Mouse (Mus musculus) hindbrain, embryonic 12.5 days (tissue): ENCODE results near the gene Uvrag. TPM values are rescaled to one million over a fixed set of nuclear protein-coding genes. Genes with fewer than 3 reads are reported as not detected.

Experiments
- ATAC-seq: fragments of 200-750 bp; cut with Nextera tagmentation; 2 replicates; pipeline ENCODE4 v1.8.0; 2017; ENCODE audit warnings: moderate TSS enrichment; ENCODE audit not compliant: low FRiP score
- H3K27ac ChIP-seq: fragments of 300-500 bp; sonication (generic); 2 replicates; pipeline ENCODE4 v1.5.1; 2016; ENCODE audit warnings: mild to moderate bottlenecking
- H3K27me3 ChIP-seq: fragments of 300-500 bp; sonication (generic); 2 replicates; pipeline ENCODE4 v1.6.1; 2016; ENCODE audit warnings: mild to moderate bottlenecking
- H3K36me3 ChIP-seq: fragments of 300-500 bp; sonication (generic); 2 replicates; pipeline ENCODE4 v1.6.1; 2016; ENCODE audit warnings: mild to moderate bottlenecking
- H3K4me1 ChIP-seq: fragments of 300-500 bp; sonication (generic); 2 replicates; pipeline ENCODE4 v1.6.1; 2016
- H3K4me2 ChIP-seq: fragments of 300-500 bp; sonication (generic); replicated peaks from 2 replicates; pipeline ENCODE4 v1.6.1; 2016; ENCODE audit warnings: mild to moderate bottlenecking
- H3K4me3 ChIP-seq: fragments of 300-500 bp; sonication (generic); 2 replicates; pipeline ENCODE4 v1.5.1; 2016; ENCODE audit warnings: mild to moderate bottlenecking
- H3K9ac ChIP-seq: fragments of 300-500 bp; sonication (generic); 2 replicates; pipeline ENCODE4 v1.6.1; 2016; ENCODE audit warnings: mild to moderate bottlenecking, moderate library complexity
- H3K9me3 ChIP-seq: fragments of 300-500 bp; sonication (generic); replicated peaks from 2 replicates; pipeline ENCODE4 v1.6.1; 2016; ENCODE audit warnings: mild to moderate bottlenecking
- WGBS: fragments of 180-500 bp; shearing (Covaris S2); methylation state at CpG from one replicate; pipeline ENCODE4 v1.1.7; 2016; 5-methylcytosine and 5-hydroxymethylcytosine counted together
- polyA plus RNA-seq: library from polyadenylated mRNA; unstranded; fragments of >200 nt; fragmentation: Nextera tagmentation; extraction: Ambion mirVana; gene quantifications from 2 replicates; pipeline ENCODE4 v1.2.1, GENCODE M21; 2016

Gene Uvrag
- polyA plus RNA-seq = 16.6 and 17.7 TPM in 2 replicates

DNA sequence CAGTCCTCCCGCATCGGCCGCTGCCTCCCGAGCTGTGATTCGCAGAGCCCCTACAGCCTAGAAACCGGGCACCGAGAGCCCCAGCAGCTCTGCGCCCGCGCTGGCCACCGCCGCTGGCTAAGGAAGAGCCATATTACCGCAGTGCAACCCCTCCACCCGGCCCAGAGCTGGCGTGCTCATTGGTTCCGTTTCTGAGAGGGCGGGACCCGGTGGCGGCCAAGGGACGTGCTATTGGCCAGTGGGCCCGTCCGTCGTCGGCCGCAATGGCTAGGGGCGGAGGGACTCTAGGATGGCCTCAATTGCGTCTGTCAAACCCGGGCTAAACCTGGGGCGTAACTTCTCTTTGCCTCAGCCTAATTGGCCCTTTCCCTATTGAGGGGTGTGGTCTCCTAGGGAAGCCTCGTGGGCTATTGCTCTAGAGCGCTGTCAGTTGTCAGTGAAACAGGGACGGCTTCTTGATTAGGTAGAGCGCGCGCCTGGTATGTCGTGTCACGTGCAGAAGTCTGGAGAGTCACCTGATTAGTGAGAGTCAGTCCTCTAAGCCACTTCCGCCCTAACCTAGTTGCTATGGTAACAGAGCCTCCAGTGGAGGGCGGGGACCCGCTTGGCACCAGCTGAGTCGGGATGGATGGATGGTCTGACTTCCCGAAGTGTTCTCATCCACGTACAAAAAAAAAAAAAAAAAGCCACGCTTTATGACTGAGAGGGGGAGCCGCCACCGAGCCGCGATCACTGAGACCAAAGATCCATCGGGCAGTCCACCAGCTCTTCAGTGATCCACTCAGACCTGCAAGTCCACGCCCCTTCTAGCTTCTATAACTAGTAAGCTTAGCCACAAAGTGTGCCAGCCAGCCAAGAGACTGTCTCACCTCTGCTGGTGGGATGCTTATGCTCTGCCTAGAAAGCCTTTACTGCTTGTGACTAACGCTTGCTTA lies at the start of gene Uvrag:
Gene Uvrag (minus strand): TSS at position 158 of the 935 bp plus-strand sequence.
- H3K9ac ChIP-seq = peak within 1 kb of the TSS; percentile 90
- no peaks in the 10 kb centered on the region for H3K9me3 ChIP-seq
- H3K4me2 ChIP-seq = peak within 1 kb of the TSS; percentile 66
- no peaks in the 10 kb centered on the region; the same call in 1 of the 2 replicates for H3K27me3 ChIP-seq
- WGBS = under 1% methylated on average over 51 of the region's 51 CpGs
- peak; percentile 99 for ATAC-seq
- H3K36me3 ChIP-seq = no peaks in the 10 kb centered on the region
- peak within 1 kb of the TSS; percentile 91 for H3K27ac ChIP-seq
- H3K4me3 ChIP-seq = peak within 1 kb of the TSS; percentile 90
- H3K4me1 ChIP-seq = peaks cover 23% of the 10 kb centered on the region

DNA sequence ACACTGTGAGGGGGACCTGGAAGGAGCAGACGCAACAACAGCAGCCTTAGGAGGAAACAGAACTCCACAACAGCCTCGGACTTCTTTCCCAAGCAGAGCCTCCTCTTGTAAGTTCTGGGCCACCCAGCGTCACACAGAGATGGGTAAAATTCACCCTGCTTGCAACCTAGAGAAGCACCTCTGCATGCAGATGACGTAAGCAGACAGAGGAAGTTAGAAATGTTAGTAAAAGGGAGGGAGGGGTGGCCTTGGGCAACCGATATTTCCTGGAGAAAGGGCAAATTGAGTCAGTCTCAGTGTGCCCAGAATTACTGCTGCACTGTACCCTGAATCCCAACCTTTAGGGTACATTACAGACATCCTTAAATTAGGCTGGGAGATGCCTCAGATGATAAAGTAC lies 48.9 kb upstream of the Uvrag start:
- ATAC-seq = no peak
- Histone ChIP-seq H3K4me3 (no peak overlapping the region), H3K9ac (no peak overlapping the region), H3K27ac (no peak overlapping the region), H3K4me1 (no peaks in the 10 kb centered on the region), H3K27me3 (0 out of 2 replicates have a peak, but pooled peaks cover 4% of the 10 kb centered on the region), H3K36me3 (no peaks in the 10 kb centered on the region), H3K9me3 (no peaks in the 10 kb centered on the region), H3K4me2 (no peak overlapping the region)
- WGBS = 78% methylated on average over 5 of the region's 5 CpGs

DNA sequence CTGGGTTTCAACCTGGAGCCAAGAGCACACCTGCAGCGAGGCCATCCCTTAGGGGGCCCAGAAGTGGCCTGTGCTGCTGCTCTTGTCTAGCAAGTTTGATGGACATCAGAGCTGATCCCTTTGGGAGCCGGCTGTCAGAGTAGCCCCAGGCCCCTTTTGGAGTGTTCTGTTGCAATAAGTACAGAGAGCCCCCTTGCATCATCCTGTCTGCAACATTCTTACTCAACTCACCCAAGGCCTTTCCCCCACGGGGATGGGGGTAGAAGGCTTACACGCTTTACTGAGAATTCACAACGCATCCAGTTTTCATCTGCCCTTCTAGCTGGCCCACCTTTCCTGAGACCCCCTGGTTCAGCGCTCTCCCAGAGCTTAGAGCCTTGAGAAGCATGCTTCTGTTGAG lies 47.7 kb upstream of the Uvrag start:
- no peak overlapping the region for H3K9ac ChIP-seq
- H3K27ac ChIP-seq = no peak overlapping the region
- H3K4me2 ChIP-seq = no peak overlapping the region
- H3K4me3 ChIP-seq = no peak overlapping the region
- no peak for ATAC-seq
- peaks cover 14% of the 10 kb centered on the region for H3K27me3 ChIP-seq
- H3K36me3 ChIP-seq = no peaks in the 10 kb centered on the region
- H3K4me1 ChIP-seq = no peaks in the 10 kb centered on the region
- WGBS = 81% methylated on average over 6 of the region's 6 CpGs
- H3K9me3 ChIP-seq = no peaks in the 10 kb centered on the region

DNA sequence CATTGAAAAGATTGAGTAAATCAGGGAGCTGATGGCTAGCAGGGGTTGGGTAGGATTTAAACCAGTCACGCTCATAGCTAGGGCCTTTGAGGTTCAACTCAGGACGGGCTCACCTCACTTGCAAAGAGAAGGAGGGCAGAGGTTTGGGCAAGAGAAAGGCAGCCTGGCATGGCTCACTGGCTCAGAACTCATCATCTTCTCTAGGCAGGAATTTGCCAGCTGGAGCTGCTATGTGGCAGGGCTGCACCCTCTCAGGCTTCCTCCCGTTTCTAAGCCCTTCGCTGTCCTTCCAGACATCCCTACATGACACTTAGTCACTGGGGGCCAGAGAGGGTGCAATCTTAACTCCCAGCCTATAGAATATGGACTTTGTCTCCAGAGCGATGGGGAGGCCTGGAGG lies 46.5 kb upstream of the Uvrag start:
- no peak overlapping the region for H3K27ac ChIP-seq
- H3K4me3 ChIP-seq = no peak overlapping the region
- no peak for ATAC-seq
- H3K4me1 ChIP-seq = peaks cover 5% of the 10 kb centered on the region; the same call in 1 of the 2 replicates
- no peak overlapping the region for H3K4me2 ChIP-seq
- no peak overlapping the region for H3K9ac ChIP-seq
- 89% methylated on average over 5 of the region's 5 CpGs for WGBS
- H3K27me3 ChIP-seq = peaks cover 14% of the 10 kb centered on the region
- H3K36me3 ChIP-seq = no peaks in the 10 kb centered on the region
- no peaks in the 10 kb centered on the region for H3K9me3 ChIP-seq

DNA sequence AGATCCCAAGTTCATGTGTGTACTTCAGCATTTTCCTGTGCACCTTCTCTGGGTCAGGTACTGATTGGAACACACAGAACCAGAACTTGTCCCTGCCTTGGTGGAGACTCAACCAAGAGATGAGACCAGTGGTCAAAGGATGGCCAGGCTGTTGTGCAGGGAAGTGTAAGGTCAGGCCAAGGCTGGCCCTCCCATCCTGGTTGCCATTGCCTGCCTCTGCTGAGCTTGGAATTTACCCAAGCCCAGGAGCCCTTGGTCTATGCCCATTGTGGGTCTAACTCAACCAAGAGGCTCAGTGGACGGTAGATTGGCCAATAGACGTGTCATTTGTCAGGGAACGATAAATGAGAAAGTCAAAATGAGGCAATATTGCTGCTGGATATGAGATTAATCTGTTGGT lies 44.5 kb upstream of the Uvrag start:
- Histone ChIP-seq H3K4me2 (no peak overlapping the region), H3K4me3 (no peak overlapping the region), H3K27me3 (peaks cover 14% of the 10 kb centered on the region), H3K9ac (no peak overlapping the region), H3K36me3 (no peaks in the 10 kb centered on the region), H3K9me3 (no peaks in the 10 kb centered on the region), H3K27ac (no peak overlapping the region), H3K4me1 (peaks cover 17% of the 10 kb centered on the region; the same call in 1 of the 2 replicates)
- WGBS = 88% methylated on average over 3 of the region's 3 CpGs
- no peak for ATAC-seq

DNA sequence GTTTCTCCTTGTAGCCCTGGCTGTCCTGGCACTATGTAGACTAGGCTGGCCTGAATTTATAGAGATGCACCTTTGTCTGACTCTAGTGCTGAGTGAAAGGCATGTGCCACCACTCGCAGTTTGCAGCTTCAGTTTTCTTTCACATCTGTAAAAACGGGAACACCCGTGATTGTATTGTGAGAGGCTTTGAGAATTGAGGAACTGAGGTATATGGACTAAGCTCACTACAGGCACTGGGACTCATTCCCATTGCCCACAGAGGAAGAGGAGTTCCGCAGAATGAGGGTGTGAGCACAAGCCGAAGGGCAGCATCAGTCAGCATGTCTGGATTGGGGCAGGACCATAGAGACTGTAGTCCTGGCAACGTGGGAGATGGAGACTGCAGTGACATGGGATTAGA lies 42.8 kb upstream of the Uvrag start:
- H3K36me3 ChIP-seq = no peaks in the 10 kb centered on the region
- H3K4me2 ChIP-seq = peak overlapping the region; percentile 91; the same call in 1 of the 2 replicates
- no peak overlapping the region for H3K4me3 ChIP-seq
- WGBS = 69% methylated on average over 6 of the region's 6 CpGs
- peaks cover 17% of the 10 kb centered on the region; the same call in 1 of the 2 replicates for H3K4me1 ChIP-seq
- H3K27me3 ChIP-seq = peaks cover 14% of the 10 kb centered on the region
- no peak overlapping the region for H3K9ac ChIP-seq
- no peak overlapping the region for H3K27ac ChIP-seq
- no peak for ATAC-seq
- H3K9me3 ChIP-seq = no peaks in the 10 kb centered on the region

DNA sequence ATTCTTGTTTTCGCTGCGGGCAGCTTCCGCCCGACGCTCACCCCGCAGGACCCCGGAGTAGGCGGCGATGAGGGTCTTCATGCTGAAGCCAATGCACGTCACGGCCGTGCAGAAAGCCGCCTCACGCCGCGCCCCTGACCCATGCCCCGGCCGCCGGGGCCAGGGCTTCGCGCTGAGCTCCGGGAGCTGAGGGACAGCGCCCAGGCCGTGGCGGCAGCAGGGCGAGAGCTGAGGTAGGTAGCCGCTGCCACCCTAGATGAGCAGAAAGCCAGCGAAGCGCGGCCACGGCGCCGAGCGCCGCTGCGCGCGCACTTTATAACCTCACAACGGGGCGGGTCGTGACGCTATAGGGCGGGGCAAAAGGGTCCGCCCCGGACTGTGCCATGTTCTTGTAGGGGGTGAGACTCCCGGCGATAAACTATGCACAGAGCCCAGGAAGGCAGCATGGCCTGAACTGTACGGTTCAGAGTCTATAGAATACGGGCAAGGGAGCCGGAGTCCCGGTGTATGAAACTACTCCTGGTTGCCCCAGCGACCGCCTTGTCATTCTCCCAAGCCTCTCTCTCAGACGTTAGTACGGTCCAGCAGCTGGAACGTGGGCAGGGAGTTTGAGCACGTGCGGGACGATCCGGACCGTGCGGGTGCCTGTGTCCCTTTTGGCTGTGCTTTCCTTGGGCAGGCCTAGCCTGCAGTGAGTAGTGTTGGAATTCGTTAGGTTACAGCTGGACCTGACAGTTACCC lies 41.7 kb upstream of the Uvrag start, which contains the start of gene Dgat2:
Gene Dgat2 (minus strand): TSS at position 288 of the 741 bp plus-strand sequence.
- peak within 1 kb of the TSS; percentile 79 for H3K27ac ChIP-seq
- H3K4me1 ChIP-seq = peaks cover 17% of the 10 kb centered on the region; the same call in 1 of the 2 replicates
- H3K27me3 ChIP-seq = peaks cover 14% of the 10 kb centered on the region
- no peaks in the 10 kb centered on the region for H3K9me3 ChIP-seq
- WGBS = under 1% methylated on average over 63 of the region's 63 CpGs
- peak; percentile 94 for ATAC-seq
- peak within 1 kb of the TSS; percentile 88 for H3K9ac ChIP-seq
- H3K4me3 ChIP-seq = peak within 1 kb of the TSS; percentile 79
- no peaks in the 10 kb centered on the region for H3K36me3 ChIP-seq
- H3K4me2 ChIP-seq = peak within 1 kb of the TSS; percentile 91

DNA sequence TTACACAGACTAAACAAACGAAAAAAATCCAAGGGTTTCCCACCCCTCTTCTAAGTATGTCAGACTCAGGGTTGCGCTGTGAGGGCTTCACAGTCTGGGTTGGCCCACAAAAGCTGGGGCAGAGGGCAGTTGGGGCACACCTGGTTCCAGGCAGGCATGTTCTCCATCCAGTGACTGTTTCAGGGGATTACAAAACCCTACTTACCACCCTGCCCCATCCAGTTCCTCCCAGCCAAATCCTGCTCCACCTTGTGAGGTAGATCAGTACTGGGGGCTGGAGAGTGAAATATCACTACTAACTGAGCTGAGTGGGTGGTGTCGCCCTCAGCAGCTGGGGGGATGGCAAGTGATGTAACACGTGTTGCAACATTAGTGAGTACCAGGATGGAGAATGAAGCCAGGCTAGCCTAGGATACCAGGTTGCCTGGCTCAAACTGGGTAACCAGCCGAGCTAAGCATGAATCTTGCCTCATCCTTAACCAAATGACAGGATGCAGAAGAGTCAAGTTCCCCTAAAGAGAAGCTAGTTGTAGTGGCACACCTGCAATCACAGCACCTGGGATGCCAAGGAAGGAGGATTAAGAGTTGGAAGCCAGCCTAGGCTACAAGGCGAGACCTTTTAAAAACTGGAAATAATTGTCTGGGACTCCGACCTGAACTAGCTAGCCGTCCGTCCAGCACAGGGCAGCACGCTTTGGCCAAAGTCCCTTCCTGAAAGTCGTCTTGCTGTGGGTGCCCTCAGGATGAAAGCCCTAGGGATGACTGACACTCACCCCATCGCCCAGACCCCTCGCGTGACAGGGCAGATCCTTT lies 40.9 kb upstream of the Uvrag start:
- H3K27ac ChIP-seq = no peak overlapping the region
- WGBS = 20% methylated on average over 14 of the region's 14 CpGs
- peak overlapping the region; percentile 79 for H3K4me3 ChIP-seq
- peaks cover 17% of the 10 kb centered on the region; the same call in 1 of the 2 replicates for H3K4me1 ChIP-seq
- H3K9me3 ChIP-seq = no peaks in the 10 kb centered on the region
- H3K27me3 ChIP-seq = peaks cover 14% of the 10 kb centered on the region
- no peaks in the 10 kb centered on the region for H3K36me3 ChIP-seq
- peak overlapping the region; percentile 88 for H3K9ac ChIP-seq
- H3K4me2 ChIP-seq = peak overlapping the region; percentile 91
- ATAC-seq = no peak; the same call in 1 of the 2 replicates

DNA sequence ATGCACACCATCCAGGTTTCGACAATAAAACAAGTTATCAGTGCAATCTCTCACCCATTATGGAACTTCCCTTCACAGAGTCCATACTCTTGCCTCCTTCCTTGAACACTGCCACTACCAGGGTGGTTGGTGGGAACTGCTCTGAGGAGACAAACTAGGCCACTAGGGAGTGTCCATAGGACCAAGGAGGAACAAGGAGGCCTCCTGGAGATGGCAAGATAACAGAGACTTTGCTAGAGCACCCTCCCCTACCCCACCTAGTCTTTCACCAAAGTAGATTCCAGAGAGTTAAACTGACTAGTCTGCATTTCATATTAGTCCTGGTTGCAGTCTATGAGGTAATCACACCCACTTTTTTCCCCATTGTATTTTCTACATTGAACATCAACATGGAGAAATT lies 39.2 kb upstream of the Uvrag start:
- Histone ChIP-seq H3K27ac (no peak overlapping the region), H3K27me3 (peaks cover 12% of the 10 kb centered on the region), H3K4me3 (no peak overlapping the region), H3K9ac (no peak overlapping the region), H3K9me3 (no peaks in the 10 kb centered on the region), H3K4me2 (no peak overlapping the region), H3K4me1 (peaks cover 17% of the 10 kb centered on the region; the same call in 1 of the 2 replicates), H3K36me3 (no peaks in the 10 kb centered on the region)
- WGBS = 83% methylated on average over 1 of the region's 1 CpGs
- no peak for ATAC-seq

DNA sequence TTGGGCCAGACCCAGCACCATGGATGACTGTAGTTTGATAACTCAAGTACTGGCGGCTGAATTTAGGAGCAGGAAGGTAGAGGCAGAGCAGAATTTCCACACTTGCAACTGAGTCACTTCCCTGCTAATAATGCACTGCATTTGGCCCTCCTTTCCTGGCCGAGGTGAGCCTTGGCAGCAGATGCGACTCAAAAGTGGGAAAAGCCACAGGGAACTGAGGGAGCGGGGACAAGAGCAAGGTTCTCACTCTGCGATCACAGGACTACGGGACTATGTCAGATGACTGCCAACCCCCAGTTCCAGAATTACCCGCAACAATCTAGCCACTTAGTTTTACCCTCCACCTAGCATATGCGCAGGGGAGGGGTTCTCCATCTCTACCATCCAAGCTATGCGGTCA lies 38.3 kb upstream of the Uvrag start:
- no peak overlapping the region for H3K4me2 ChIP-seq
- no peaks in the 10 kb centered on the region for H3K36me3 ChIP-seq
- H3K27ac ChIP-seq = no peak overlapping the region
- H3K4me3 ChIP-seq = no peak overlapping the region
- H3K9me3 ChIP-seq = no peaks in the 10 kb centered on the region
- peaks cover 17% of the 10 kb centered on the region; the same call in 1 of the 2 replicates for H3K4me1 ChIP-seq
- peaks cover 7% of the 10 kb centered on the region for H3K27me3 ChIP-seq
- 86% methylated on average over 9 of the region's 9 CpGs for WGBS
- ATAC-seq = no peak
- no peak overlapping the region for H3K9ac ChIP-seq

DNA sequence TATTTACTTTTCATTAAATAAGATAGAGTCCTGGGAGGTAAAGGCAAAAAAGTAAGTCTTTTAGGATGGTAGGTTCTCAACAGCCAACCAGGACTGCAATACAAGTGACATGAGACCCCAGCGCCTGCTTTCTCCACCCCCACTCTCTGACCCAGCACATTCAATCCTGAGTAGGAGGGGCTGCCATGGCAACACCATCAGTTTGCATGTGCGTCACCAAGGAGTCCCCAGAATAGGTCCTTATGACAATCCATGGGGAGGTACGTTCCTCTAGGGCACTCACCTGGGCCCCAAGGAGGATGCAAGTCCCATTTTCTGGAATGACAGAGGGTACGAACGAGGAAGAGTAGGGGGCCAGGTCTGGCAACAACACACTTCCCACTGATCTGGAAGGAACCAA lies 36.4 kb upstream of the Uvrag start:
- no peaks in the 10 kb centered on the region for H3K36me3 ChIP-seq
- H3K4me2 ChIP-seq = no peak overlapping the region
- H3K27ac ChIP-seq = no peak overlapping the region
- H3K4me3 ChIP-seq = no peak overlapping the region
- WGBS = 63% methylated on average over 5 of the region's 5 CpGs
- no peak for ATAC-seq
- H3K27me3 ChIP-seq = no peaks in the 10 kb centered on the region
- no peaks in the 10 kb centered on the region for H3K9me3 ChIP-seq
- peaks cover 13% of the 10 kb centered on the region; the same call in 1 of the 2 replicates for H3K4me1 ChIP-seq
- no peak overlapping the region for H3K9ac ChIP-seq
